Mouse (Mus musculus): Measurements from ENCODE around the gene Ywhag. TPM values are rescaled to one million over a fixed set of nuclear protein-coding genes. Genes with fewer than 3 reads are reported as not detected.

Gene Ywhag
- polyA plus RNA-seq, 1 experiment from 2014 or later, result 168 TPM

DNA sequence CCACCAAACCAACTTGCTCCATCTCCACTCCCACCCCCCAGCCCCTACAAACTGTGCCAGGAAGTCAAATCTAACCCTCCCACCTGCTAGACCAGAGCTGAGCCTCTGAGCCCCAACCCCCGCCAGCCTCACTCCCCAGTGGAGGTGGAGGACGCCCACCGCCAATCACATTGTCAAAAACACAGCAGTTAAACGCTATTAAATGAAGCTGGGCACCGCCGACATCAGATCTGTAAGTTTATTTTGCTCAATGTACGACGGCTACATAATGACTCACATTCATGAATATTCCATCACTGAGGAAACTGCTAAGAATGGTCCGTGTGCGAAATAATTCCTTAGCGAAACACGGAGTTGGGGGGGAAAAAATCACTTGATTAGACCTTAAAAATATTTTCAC lies 26.2 kb downstream of the Ywhag start:
- Histone ChIP-seq H3K4me2 (no peak overlapping the region), H3K27ac (no peak overlapping the region), H3K36me3 (peaks cover 48% of the 10 kb centered on the region)

DNA sequence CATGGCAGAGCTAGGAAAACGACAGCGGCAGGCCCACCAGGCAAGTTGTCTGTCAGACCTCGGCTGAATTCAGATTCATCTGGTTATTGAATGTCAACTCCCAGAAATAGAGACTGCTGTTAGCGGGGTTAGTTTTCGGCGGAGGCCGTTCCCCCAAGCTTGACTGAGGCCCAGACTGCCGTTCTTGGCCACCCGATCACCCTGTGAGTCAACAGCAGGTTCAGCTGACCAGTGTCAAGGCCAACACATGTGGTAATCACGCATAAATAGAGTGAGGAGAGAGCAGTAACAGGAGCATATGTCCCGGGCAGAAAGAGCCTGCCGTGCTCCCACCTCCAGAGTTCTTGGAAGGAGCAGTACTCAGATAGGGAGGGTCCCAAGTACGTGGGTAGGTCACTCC lies 27.2 kb downstream of the Ywhag start:
- no peak for ATAC-seq (ENCODE audit: insufficient number of reproducible peaks, low FRiP score, low TSS enrichment, low read depth)
- WGBS, result 72% methylated on average over 13 of the region's 13 CpGs
- Histone ChIP-seq H3K4me2 (no peak overlapping the region), H3K27ac (peak overlapping the region; percentile 47), H3K9ac (no peak overlapping the region), H3K4me1 (peaks cover 34% of the 10 kb centered on the region), H3K27me3 (no peaks in the 10 kb centered on the region), H3K9me3 (no peaks in the 10 kb centered on the region), H3K4me3 (no peak overlapping the region), H3K36me3 (peaks cover 48% of the 10 kb centered on the region)

More for the DNA sequence above, 26.2 kb downstream of the Ywhag start:
- 82% methylated on average over 12 of the region's 12 CpGs for WGBS
- Histone ChIP-seq H3K9ac (no peak overlapping the region), H3K4me3 (no peak overlapping the region), H3K9me3 (no peaks in the 10 kb centered on the region), H3K27me3 (no peaks in the 10 kb centered on the region), H3K4me1 (peaks cover 35% of the 10 kb centered on the region)
- no peak for ATAC-seq (ENCODE audit: insufficient number of reproducible peaks, low FRiP score, low TSS enrichment, low read depth)

DNA sequence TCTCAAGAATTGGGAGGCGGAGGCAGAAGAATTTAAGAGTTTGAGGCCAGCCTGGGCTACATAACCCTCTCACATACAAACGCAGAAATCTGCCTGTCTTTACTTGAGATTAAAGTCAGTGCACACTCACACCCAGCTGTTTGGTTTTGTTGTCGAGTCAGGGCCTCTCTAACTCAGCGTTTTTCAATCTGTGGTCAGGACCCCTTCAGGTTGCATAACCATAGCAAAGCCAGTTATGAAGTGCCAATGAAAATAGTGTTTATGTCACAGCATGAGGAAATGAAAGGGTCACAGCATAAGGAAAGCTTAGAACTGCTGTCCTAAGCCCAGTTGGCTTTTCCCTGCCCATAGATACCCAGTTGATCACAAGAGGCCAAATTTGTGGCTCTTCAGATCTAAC lies 27.6 kb downstream of the Ywhag start:
- no peak overlapping the region for H3K4me2 ChIP-seq
- H3K4me1 ChIP-seq, result peaks cover 33% of the 10 kb centered on the region
- no peak overlapping the region for H3K9ac ChIP-seq
- 85% methylated on average over 4 of the region's 4 CpGs for WGBS
- no peaks in the 10 kb centered on the region for H3K9me3 ChIP-seq
- no peak for ATAC-seq (ENCODE audit: insufficient number of reproducible peaks, low FRiP score, low TSS enrichment, low read depth)
- peak overlapping the region; percentile 47 for H3K27ac ChIP-seq
- H3K4me3 ChIP-seq, result no peak overlapping the region
- no peaks in the 10 kb centered on the region for H3K27me3 ChIP-seq
- peaks cover 47% of the 10 kb centered on the region for H3K36me3 ChIP-seq

DNA sequence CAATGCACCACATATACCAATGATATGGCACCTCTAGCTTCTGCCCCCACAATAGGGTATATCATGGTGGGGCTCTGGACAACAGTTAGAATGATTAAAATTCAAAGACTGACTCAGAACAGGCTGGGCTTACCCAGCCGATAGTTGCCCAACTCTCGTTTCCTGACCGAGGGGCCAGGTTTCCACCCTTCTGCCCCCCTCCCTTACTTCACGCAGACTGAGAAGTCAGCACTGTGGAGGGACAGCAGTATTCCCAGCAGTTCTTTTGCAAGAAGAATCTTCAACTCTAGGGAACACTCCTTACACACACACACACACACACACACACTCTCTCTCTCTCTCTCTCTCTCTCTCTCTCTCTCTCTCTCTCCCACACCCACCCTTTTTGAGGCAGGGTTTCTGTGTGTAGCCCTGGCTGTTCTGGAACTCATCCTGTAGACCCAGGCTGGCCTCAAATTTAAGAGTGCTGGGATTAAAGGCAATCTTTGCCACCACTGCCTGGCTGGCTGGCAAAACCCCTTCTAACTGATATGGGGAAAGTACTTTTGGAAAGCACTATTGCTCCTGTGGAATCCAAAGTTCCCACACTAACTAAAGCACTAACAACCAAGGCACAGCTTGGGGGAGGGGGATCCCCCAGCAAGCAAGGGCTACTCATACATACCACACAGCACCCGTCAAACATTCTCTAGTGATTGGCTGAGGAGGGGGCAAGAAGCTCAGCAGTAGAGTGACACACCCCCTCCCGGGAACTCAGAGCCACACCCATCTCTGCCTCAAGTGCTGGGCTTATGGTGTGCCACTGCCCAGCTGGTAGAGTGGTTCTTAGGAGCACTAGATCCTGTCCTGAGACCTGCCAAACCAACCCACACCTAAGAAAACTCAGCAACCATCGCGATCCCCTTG lies 28.8 kb downstream of the Ywhag start:
- ATAC-seq (ENCODE audit: insufficient number of reproducible peaks, low FRiP score, low TSS enrichment, low read depth), result no peak
- Histone ChIP-seq H3K4me3 (no peak overlapping the region), H3K27ac (0 out of 2 replicates have a peak overlapping the region, but pooled peaks have one; percentile 2), H3K27me3 (no peaks in the 10 kb centered on the region), H3K9me3 (no peaks in the 10 kb centered on the region), H3K9ac (no peak overlapping the region), H3K36me3 (peaks cover 34% of the 10 kb centered on the region), H3K4me2 (no peak overlapping the region), H3K4me1 (peaks cover 33% of the 10 kb centered on the region)
- 60% methylated on average over 8 of the region's 8 CpGs for WGBS

DNA sequence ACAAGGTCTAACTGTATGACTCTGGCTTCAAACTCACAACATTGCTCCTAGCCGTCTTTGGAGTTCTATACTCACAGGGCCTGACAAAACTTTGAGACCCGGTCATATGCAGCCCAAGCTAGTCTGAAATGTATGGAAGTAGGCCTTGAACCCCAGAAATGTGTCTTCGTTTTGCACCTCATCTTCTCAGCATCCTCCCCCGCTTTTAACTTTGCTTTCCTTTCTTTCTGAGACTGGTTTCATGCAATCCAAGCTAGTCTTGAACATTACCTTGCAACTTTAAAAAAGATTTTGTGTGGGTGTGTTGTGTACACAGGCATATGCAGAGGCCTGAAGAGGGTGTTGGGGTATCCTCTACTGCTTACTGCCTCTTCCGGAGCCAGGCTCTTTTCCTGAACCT lies 30.2 kb downstream of the Ywhag start:
- ATAC-seq (ENCODE audit: insufficient number of reproducible peaks, low FRiP score, low TSS enrichment, low read depth), result no peak
- Histone ChIP-seq H3K9ac (no peak overlapping the region), H3K4me2 (peak overlapping the region; percentile 82; the same call in 1 of the 2 replicates), H3K36me3 (peaks cover 21% of the 10 kb centered on the region), H3K27me3 (no peaks in the 10 kb centered on the region), H3K27ac (no peak overlapping the region), H3K4me1 (peaks cover 33% of the 10 kb centered on the region), H3K4me3 (peak overlapping the region; percentile 40), H3K9me3 (no peaks in the 10 kb centered on the region)
- WGBS, result 66% methylated on average over 5 of the region's 5 CpGs

DNA sequence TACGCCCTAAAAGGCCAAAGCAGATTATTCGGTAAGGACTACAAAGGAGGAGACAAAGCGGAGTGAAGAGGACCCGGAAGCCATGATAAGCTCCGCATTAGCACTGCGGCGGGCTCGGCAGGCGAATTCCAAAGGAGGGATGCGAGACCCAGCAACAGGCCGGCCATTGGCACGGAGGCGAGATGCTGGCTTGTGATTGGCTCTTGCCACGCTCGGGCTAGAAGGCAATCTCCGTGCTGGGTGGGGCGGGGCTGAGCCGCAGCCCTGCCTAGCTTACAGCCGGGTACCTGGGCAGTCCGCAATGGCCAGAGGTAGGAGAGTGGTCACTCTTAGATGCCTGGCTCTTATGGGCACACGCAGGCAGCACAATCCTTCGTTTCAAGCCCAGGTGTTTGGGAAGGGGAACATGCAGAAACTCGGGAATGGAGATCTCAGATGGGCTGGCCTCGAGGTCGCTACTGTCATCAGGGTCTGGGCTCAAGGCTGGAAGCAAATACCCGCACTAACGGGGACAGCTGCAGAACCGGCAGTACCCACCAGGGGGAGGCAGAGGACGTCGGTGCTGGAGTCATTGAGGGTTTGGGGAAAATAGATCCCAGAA lies 30.8 kb downstream of the Ywhag start:
- H3K4me1 ChIP-seq, result peaks cover 33% of the 10 kb centered on the region
- under 1% methylated on average over 30 of the region's 30 CpGs for WGBS
- peaks cover 16% of the 10 kb centered on the region for H3K36me3 ChIP-seq
- H3K4me2 ChIP-seq, result peak overlapping the region; percentile 82
- H3K27me3 ChIP-seq, result no peaks in the 10 kb centered on the region
- ATAC-seq (ENCODE audit: insufficient number of reproducible peaks, low FRiP score, low TSS enrichment, low read depth), result peak; percentile 89
- H3K27ac ChIP-seq, result peak overlapping the region; percentile 71
- H3K4me3 ChIP-seq, result peak overlapping the region; percentile 40
- H3K9ac ChIP-seq, result peak overlapping the region; percentile 35; the same call in 1 of the 2 replicates
- no peaks in the 10 kb centered on the region for H3K9me3 ChIP-seq

DNA sequence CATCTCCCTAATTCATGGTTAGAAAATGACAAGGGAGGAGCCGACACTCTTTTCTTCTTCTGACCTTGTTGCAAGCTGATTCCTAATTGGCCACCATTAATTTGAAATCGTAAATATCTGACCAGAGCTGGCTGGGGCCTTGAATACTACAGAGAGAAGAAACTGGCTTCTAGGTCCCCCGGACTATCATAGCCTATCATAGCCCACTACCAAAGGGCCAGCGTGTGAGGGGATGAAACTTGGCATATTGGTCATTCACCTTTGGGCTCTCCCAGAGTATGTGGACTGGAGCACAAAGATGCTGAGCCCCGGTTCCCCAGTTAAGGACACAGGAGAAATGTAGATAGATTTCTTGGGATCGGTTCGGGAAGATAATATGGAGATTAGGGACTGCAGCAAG lies 31.4 kb downstream of the Ywhag start:
- Histone ChIP-seq H3K4me2 (peak overlapping the region; percentile 82), H3K27me3 (no peaks in the 10 kb centered on the region), H3K9ac (0 out of 2 replicates have a peak overlapping the region, but pooled peaks have one; percentile 21), H3K27ac (0 out of 2 replicates have a peak overlapping the region, but pooled peaks have one; percentile 3), H3K4me3 (peak overlapping the region; percentile 40), H3K9me3 (no peaks in the 10 kb centered on the region), H3K36me3 (peaks cover 15% of the 10 kb centered on the region), H3K4me1 (peaks cover 33% of the 10 kb centered on the region)
- 25% methylated on average over 7 of the region's 7 CpGs for WGBS
- ATAC-seq (ENCODE audit: insufficient number of reproducible peaks, low FRiP score, low TSS enrichment, low read depth), result no peak

DNA sequence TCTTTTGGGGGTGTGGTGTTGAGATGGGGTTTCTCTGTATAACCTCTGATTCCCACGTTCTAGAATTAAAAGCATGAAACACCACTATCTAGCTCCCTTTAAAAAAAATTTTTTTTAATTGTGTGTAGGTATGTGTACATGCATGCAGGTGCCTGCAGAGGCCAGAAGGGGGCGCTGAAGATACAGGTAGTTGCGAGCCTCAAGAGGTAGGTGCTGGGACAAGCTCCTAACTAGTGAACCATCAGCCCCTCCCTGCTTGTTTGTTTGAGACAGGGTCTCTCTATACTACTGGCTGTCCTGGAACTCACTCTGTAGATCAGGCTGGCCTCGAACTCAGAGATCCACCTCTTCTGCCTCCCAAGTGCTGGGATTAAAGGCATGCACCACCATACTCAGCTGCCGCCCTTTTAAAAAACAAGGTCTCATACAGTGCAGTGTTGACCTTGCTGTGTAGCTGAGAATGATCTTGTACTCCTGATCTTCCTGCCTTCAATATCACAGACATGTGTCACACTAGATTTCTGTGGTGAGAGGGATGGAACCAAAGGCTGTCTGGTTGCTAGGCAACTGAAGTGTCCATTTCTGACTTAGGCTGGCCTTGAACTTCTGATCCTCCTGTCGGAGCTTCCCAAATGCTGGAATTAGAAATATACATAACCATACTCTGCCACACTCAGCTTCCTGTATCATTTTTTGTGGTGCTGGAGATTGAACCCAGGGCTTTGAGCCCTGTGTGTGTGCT lies 32.9 kb downstream of the Ywhag start:
- Histone ChIP-seq H3K4me3 (no peak overlapping the region), H3K4me2 (no peak overlapping the region), H3K9me3 (no peaks in the 10 kb centered on the region), H3K27me3 (no peaks in the 10 kb centered on the region), H3K27ac (no peak overlapping the region), H3K36me3 (0 out of 2 replicates have a peak, but pooled peaks cover 1% of the 10 kb centered on the region), H3K4me1 (peaks cover 26% of the 10 kb centered on the region), H3K9ac (no peak overlapping the region)
- no peak for ATAC-seq (ENCODE audit: insufficient number of reproducible peaks, low FRiP score, low TSS enrichment, low read depth)
- 62% methylated on average over 6 of the region's 6 CpGs for WGBS

DNA sequence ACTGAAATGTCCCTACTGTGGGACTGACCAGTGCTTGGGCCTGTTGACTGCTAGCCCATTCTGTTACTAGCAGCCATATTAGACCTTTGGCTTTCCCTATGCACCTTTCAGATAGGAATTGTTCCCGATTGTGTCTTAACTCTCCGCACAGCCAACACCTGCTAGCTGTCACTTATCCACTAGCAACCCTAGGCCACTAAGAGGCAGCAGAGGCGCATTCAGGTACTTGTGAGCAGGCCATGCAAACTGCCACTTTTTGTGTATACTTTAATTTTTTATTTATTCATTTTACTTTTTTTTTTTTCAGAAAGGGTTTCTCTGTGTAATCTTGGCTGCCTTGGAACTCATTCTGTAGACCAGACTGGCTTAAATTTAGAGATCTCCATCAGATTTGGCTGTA lies 33.7 kb downstream of the Ywhag start:
- H3K27ac ChIP-seq, result no peak overlapping the region
- no peak overlapping the region for H3K4me2 ChIP-seq
- H3K27me3 ChIP-seq, result no peaks in the 10 kb centered on the region
- no peak overlapping the region for H3K9ac ChIP-seq
- no peak for ATAC-seq (ENCODE audit: insufficient number of reproducible peaks, low FRiP score, low TSS enrichment, low read depth)
- peaks cover 20% of the 10 kb centered on the region for H3K4me1 ChIP-seq
- H3K4me3 ChIP-seq, result no peak overlapping the region
- WGBS, result 84% methylated on average over 3 of the region's 3 CpGs
- no peaks in the 10 kb centered on the region for H3K36me3 ChIP-seq
- H3K9me3 ChIP-seq, result no peaks in the 10 kb centered on the region

DNA sequence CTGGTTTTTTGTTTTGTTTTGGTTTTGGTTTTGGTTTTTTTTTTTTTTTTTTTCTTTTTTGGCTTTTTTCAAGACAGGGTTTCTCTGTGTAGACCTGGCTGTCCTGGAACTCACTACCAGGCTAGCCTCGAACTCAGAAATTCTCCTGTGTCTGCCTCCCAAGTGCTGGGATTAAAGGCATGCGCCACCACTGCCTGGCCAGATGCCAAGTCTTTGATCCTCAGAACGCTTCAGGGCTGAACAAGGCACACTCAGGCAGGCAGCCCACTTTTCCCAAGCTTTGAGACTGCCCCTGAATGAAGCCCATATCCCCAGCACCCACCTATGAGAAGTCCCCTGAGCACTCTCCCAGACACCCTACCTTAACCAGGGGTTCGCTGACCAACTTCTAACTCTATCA lies 34.6 kb downstream of the Ywhag start:
- H3K4me1 ChIP-seq, result peaks cover 17% of the 10 kb centered on the region; the same call in 1 of the 2 replicates
- WGBS, result 42% methylated on average over 4 of the region's 4 CpGs

DNA sequence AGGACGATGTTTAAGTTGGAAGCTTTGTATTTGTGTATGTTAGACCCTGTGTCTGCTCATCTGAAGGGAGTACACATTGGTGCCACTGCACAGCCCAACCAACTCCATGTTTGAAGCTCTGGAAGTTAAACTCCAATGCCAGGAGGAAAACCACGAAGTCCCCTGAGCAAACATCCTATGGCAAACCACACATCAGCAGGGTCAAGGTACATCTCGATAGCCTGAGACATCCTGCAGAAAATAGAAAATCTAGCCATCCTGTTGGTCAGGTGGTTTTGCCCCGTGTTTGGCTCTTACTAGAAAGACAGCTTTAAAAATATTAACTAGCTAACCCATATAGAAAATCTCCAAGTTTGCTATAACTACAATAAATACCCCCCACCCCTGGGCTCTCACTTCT lies 35.4 kb downstream of the Ywhag start:
- Histone ChIP-seq H3K36me3 (no peaks in the 10 kb centered on the region), H3K4me3 (no peak overlapping the region), H3K9me3 (no peaks in the 10 kb centered on the region), H3K4me1 (peaks cover 11% of the 10 kb centered on the region; the same call in 1 of the 2 replicates), H3K4me2 (no peak overlapping the region), H3K9ac (no peak overlapping the region), H3K27ac (no peak overlapping the region), H3K27me3 (no peaks in the 10 kb centered on the region)
- ATAC-seq (ENCODE audit: insufficient number of reproducible peaks, low FRiP score, low TSS enrichment, low read depth), result no peak
- 71% methylated on average over 4 of the region's 4 CpGs for WGBS

More for the DNA sequence above, 34.6 kb downstream of the Ywhag start:
- Histone ChIP-seq H3K4me2 (no peak overlapping the region), H3K27me3 (no peaks in the 10 kb centered on the region), H3K36me3 (no peaks in the 10 kb centered on the region), H3K9ac (no peak overlapping the region), H3K9me3 (no peaks in the 10 kb centered on the region), H3K27ac (no peak overlapping the region), H3K4me3 (no peak overlapping the region)
- ATAC-seq (ENCODE audit: insufficient number of reproducible peaks, low FRiP score, low TSS enrichment, low read depth), result no peak
